Mouse (Mus musculus): Measurements from ENCODE around the gene Eef1akmt4. TPM values are rescaled to one million over a fixed set of nuclear protein-coding genes. Genes with fewer than 3 reads are reported as not detected.
A peak's percentile ranks its signal among the peaks of the same experiment; 100 is the strongest.

Eef1akmt4 gene
- polyA plus RNA-seq, 1 experiment from 2014 or later, result 9.9 TPM

DNA sequence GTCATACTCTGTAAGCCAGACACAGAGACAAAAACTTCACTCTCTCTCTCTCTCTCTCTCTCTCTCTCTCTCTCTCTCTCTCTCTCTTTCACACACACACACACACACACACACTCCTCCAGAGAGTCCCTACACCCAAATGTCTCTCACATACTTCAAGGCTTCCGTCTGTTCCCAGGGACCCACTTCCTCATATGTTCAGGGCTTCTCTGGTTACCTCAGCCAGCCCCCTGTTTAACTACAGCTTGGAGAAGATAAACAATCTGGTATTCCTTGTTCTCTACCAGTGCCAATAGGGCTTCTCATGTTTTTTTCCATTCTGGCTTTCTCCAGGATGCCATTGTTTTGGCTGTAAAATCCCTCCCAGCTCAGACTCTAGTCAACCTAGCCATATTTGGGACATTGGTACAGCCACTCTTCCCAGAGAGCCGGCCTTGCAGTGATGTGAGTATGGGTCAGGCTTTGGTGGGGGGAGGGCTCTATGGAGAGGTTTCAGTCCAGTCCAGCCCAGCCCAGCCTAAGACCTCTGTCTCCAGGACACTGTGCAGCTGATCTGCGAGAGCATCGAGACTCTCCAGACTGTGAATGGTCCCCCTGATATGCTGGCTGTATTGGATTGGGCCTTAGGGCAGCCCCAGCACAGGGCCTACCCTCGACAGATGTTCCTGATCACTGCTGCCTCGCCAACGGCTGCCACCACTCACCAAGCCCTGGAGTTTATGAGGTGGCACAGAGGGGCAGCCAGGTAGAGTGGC, 14.5 kb upstream of the Eef1akmt4 start:
- no peak overlapping the region for H3K4me2 ChIP-seq (ENCODE audit: low read depth, low read length)
- no peak overlapping the region for H3K4me3 ChIP-seq (ENCODE audit: low read depth, low read length)
- H3K27ac ChIP-seq (ENCODE audit: low read depth, low read length), result no peak overlapping the region
- WGBS, result 77% methylated on average over 7 of the region's 7 CpGs
- H3K9me3 ChIP-seq (ENCODE audit: control insufficient read depth, low read length), result no peaks in the 10 kb centered on the region
- ATAC-seq (ENCODE audit: low read depth), result no peak
- H3K27me3 ChIP-seq (ENCODE audit: control insufficient read depth, insufficient read depth, low read length), result peaks cover 10% of the 10 kb centered on the region
- H3K36me3 ChIP-seq (ENCODE audit: control insufficient read depth, insufficient read depth, low read length), result 0 out of 2 replicates have a peak, but pooled peaks cover 3% of the 10 kb centered on the region
- H3K4me1 ChIP-seq (ENCODE audit: control insufficient read depth, insufficient read depth, low read length), result no peaks in the 10 kb centered on the region
- no peak overlapping the region for H3K9ac ChIP-seq (replicated peaks; ENCODE audit: low read depth, low read length)

DNA sequence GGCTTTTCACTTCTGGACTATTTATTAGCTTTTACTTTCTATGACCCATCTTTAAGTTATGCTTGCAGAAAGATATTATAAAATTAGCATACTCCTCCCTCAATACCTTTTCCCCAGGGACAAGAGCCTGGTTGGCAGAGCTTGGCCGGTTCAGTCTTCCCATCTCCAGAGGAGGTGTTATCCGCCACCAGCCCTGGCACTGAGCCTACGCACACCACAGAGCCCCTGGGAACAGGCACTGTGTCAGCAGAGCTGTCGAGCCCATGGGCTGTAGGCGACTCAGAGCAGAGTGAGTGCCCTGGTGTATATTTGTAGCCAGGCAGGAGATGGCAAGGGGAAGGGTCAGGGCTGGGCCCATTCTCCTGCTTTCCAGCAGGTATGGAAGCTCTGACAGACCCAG, 10.9 kb upstream of the Eef1akmt4 start:
- WGBS, result 63% methylated on average over 5 of the region's 5 CpGs
- Histone ChIP-seq H3K4me3 (ENCODE audit: low read depth, low read length) (no peak overlapping the region), H3K36me3 (ENCODE audit: control insufficient read depth, insufficient read depth, low read length) (peaks cover 13% of the 10 kb centered on the region), H3K9me3 (ENCODE audit: control insufficient read depth, low read length) (no peaks in the 10 kb centered on the region), H3K27me3 (ENCODE audit: control insufficient read depth, insufficient read depth, low read length) (no peaks in the 10 kb centered on the region), H3K27ac (ENCODE audit: low read depth, low read length) (no peak overlapping the region), H3K4me2 (ENCODE audit: low read depth, low read length) (no peak overlapping the region), H3K9ac (replicated peaks; ENCODE audit: low read depth, low read length) (no peak overlapping the region), H3K4me1 (ENCODE audit: control insufficient read depth, insufficient read depth, low read length) (no peaks in the 10 kb centered on the region)
- no peak for ATAC-seq (ENCODE audit: low read depth)

DNA sequence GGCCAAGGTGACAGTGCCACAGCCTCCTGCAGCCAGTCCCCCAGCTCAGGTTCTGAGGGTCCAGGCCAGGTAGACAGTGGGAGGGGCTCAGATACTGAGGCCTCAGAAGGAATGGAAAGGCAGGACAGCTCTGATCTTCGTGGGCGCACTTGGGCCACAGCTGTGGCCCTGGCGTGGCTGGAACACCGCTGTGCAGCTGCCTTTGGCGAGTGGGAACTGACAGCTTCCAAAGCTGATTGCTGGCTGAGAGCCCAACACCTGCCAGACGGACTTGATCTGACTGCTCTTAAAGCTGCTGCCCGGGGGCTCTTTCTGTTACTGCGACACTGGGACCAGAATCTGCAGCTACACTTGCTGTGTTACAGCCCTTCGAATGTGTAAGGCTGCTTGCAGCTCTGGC, 6.7 kb upstream of the Eef1akmt4 start:
- Histone ChIP-seq H3K4me2 (ENCODE audit: low read depth, low read length) (no peak overlapping the region), H3K9me3 (ENCODE audit: control insufficient read depth, low read length) (no peaks in the 10 kb centered on the region), H3K4me1 (ENCODE audit: control insufficient read depth, insufficient read depth, low read length) (peaks cover 6% of the 10 kb centered on the region), H3K36me3 (ENCODE audit: control insufficient read depth, insufficient read depth, low read length) (peaks cover 25% of the 10 kb centered on the region), H3K9ac (replicated peaks; ENCODE audit: low read depth, low read length) (no peak overlapping the region), H3K4me3 (ENCODE audit: low read depth, low read length) (no peak overlapping the region), H3K27me3 (ENCODE audit: control insufficient read depth, insufficient read depth, low read length) (no peaks in the 10 kb centered on the region), H3K27ac (ENCODE audit: low read depth, low read length) (no peak overlapping the region)
- peak; percentile 26; the same call in 1 of the 2 replicates for ATAC-seq (ENCODE audit: low read depth)
- WGBS, result 53% methylated on average over 9 of the region's 9 CpGs

DNA sequence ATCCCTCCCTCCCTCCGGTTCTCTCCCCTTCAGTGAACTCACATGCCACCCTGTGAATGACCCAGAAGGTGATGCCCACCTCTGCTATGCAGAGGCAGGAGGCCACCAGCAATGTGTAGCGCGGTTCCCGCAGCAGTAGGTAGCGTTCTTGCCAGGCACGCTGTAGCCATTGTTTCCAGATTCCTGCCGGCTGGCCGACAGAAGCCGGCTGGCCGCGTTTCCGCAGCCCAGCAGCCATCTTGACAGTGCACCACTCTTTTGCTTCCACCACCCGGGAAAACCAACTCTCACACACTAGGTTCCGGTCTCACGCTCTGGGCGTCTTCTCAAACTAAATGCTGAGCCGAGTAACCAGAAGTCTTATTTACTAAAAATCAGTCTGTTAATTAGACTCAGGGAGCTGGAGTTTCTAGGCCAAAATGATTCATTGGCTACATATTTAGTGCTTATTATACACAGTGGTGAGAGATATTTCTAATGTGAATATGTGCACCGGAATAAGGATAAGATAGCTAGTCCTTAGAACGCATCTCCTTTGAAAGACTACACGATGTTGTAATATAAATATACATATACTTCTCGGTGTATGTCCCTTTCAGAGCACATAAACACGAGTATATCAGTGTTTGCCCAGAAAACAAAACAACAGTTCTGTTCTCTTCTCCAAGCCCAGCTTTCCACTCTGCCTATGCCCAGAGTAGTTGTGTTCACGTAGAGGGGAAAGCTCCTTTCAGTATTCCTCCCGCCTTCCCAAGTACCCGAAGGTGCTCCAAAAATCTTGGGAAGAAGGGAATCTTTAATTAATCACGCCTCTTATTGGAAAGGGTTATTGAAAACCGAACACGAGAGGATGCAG, 664 bp upstream of the Eef1akmt4 start:
- Histone ChIP-seq H3K4me3 (ENCODE audit: low read depth, low read length) (peak overlapping the region; percentile 77), H3K4me1 (ENCODE audit: control insufficient read depth, insufficient read depth, low read length) (peaks cover 17% of the 10 kb centered on the region), H3K4me2 (ENCODE audit: low read depth, low read length) (peak overlapping the region; percentile 93), H3K27ac (ENCODE audit: low read depth, low read length) (peak overlapping the region; percentile 83), H3K9ac (replicated peaks; ENCODE audit: low read depth, low read length) (peak overlapping the region; percentile 76), H3K36me3 (ENCODE audit: control insufficient read depth, insufficient read depth, low read length) (peaks cover 10% of the 10 kb centered on the region), H3K27me3 (ENCODE audit: control insufficient read depth, insufficient read depth, low read length) (no peaks in the 10 kb centered on the region), H3K9me3 (ENCODE audit: control insufficient read depth, low read length) (no peaks in the 10 kb centered on the region)
- peak; percentile 73 for ATAC-seq (ENCODE audit: low read depth)
- under 1% methylated on average over 28 of the region's 28 CpGs for WGBS

GRCm38 (mm10) chr16:20619541-20620398, 8.4 kb downstream of the Eef1akmt4 start:
- no peaks in the 10 kb centered on the region for H3K36me3 ChIP-seq (ENCODE audit: control insufficient read depth, insufficient read depth, low read length)
- H3K4me3 ChIP-seq (ENCODE audit: low read depth, low read length), result peak overlapping the region; percentile 78
- peak; percentile 36 for ATAC-seq (ENCODE audit: low read depth)
- no peaks in the 10 kb centered on the region for H3K27me3 ChIP-seq (ENCODE audit: control insufficient read depth, insufficient read depth, low read length)
- H3K9ac ChIP-seq (replicated peaks; ENCODE audit: low read depth, low read length), result peak overlapping the region; percentile 78
- no peaks in the 10 kb centered on the region for H3K9me3 ChIP-seq (ENCODE audit: control insufficient read depth, low read length)
- peaks cover 8% of the 10 kb centered on the region; the same call in 1 of the 2 replicates for H3K4me1 ChIP-seq (ENCODE audit: control insufficient read depth, insufficient read depth, low read length)
- H3K4me2 ChIP-seq (ENCODE audit: low read depth, low read length), result peak overlapping the region; percentile 89
- 1% methylated on average over 64 of the region's 83 CpGs for WGBS
- H3K27ac ChIP-seq (ENCODE audit: low read depth, low read length), result peak overlapping the region; percentile 97

DNA sequence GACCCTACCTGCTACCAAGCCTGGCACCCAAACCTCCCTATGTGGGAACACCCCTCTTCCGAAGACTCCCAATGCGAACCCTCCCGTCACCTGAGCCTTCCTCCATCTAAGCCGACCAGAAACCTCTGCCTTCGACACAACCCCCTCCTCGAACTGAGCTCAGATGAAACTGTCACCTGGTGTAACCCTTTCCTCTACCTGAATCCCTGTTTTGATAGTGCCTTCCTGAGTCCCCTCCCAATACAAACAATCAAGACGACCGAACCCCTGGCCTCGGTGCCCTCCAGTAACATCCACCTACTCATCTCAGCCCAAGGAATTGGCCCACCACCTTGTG, 9.0 kb downstream of the Eef1akmt4 start:
- Histone ChIP-seq H3K4me1 (ENCODE audit: control insufficient read depth, insufficient read depth, low read length) (peaks cover 8% of the 10 kb centered on the region; the same call in 1 of the 2 replicates), H3K27me3 (ENCODE audit: control insufficient read depth, insufficient read depth, low read length) (no peaks in the 10 kb centered on the region), H3K4me3 (ENCODE audit: low read depth, low read length) (peak overlapping the region; percentile 78), H3K27ac (ENCODE audit: low read depth, low read length) (peak overlapping the region; percentile 97), H3K9ac (replicated peaks; ENCODE audit: low read depth, low read length) (peak overlapping the region; percentile 78), H3K9me3 (ENCODE audit: control insufficient read depth, low read length) (no peaks in the 10 kb centered on the region), H3K4me2 (ENCODE audit: low read depth, low read length) (peak overlapping the region; percentile 89), H3K36me3 (ENCODE audit: control insufficient read depth, insufficient read depth, low read length) (no peaks in the 10 kb centered on the region)
- 1% methylated on average over 9 of the region's 9 CpGs for WGBS
- peak; percentile 3; the same call in 1 of the 2 replicates for ATAC-seq (ENCODE audit: low read depth)

DNA sequence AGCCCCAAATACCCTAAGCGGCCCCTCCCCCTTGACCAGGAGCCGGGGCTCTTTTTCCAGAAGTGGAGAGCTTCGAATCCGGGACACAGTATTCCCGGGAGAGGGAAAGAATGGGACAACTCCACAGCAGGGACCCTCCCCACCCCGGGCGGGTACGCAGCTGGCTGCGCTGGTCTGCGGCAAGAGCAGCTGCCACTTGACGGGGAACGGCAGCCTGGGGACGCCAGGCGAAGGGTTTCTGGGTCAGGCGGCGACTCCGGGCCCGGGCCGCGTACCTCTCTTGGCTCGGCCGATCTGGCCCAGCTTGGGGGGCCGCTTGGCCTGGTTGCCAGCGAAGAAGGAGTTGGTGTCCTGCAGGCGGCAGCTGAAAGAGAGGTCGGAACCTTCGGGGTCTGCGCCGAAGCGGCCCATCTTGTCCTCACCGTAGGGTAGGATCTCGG, 9.4 kb downstream of the Eef1akmt4 start:
- Histone ChIP-seq H3K4me2 (ENCODE audit: low read depth, low read length) (peak overlapping the region; percentile 89), H3K36me3 (ENCODE audit: control insufficient read depth, insufficient read depth, low read length) (no peaks in the 10 kb centered on the region), H3K9ac (replicated peaks; ENCODE audit: low read depth, low read length) (peak overlapping the region; percentile 78), H3K4me3 (ENCODE audit: low read depth, low read length) (peak overlapping the region; percentile 78), H3K9me3 (ENCODE audit: control insufficient read depth, low read length) (no peaks in the 10 kb centered on the region), H3K4me1 (ENCODE audit: control insufficient read depth, insufficient read depth, low read length) (peaks cover 8% of the 10 kb centered on the region; the same call in 1 of the 2 replicates), H3K27ac (ENCODE audit: low read depth, low read length) (peak overlapping the region; percentile 97), H3K27me3 (ENCODE audit: control insufficient read depth, insufficient read depth, low read length) (no peaks in the 10 kb centered on the region)
- peak; percentile 18; the same call in 1 of the 2 replicates for ATAC-seq (ENCODE audit: low read depth)
- WGBS, result 1% methylated on average over 32 of the region's 32 CpGs

DNA sequence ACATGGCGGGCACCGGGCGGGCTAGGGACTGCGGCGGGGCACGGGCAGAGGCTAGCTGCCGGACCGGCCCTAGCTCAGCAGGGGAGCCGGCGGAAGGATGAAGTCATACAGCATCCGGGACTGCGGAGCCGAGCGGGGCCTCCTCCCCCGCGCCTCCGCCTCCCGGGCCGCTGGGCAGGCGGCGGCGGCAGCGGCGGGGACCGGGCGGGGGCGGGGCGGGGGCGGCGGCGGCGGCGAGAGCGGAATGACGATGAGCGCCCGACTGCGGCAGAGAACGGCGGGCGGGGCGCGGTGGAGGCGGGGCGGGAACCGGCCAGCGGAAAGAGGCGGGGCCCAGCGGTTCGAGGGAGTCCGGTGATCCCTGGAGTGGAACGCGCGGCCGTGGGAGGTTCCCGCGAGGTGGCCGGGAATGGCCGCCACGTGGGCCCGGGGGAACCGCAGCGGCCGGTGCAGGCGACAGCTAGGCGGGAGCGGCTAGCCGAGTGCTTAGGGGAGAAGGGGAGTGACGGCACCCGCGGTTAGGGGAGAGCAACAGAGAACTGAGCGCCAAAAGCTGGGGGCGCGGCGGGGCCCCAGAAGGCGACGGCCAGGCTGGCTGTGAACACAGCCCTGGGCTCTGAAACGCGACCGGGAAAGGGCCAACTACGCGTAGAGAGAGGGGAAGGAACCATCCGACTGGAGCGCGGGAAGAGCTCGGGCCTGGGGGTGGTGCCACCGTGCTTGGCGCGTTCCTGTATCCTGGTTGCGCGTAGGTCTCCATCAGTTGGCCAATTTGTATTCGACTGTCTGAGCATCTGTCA, 10.0 kb downstream of the Eef1akmt4 start, which contains the start of gene Camk2n2:
Camk2n2 (minus strand) TSS at position 97 of the 800 bp plus-strand sequence.
- no peaks in the 10 kb centered on the region for H3K9me3 ChIP-seq (ENCODE audit: control insufficient read depth, low read length)
- 1% methylated on average over 63 of the region's 92 CpGs for WGBS
- peak within 1 kb of the TSS; percentile 78 for H3K4me3 ChIP-seq (ENCODE audit: low read depth, low read length)
- no peaks in the 10 kb centered on the region for H3K27me3 ChIP-seq (ENCODE audit: control insufficient read depth, insufficient read depth, low read length)
- ATAC-seq (ENCODE audit: low read depth), result peak; percentile 44
- peak within 1 kb of the TSS; percentile 89 for H3K4me2 ChIP-seq (ENCODE audit: low read depth, low read length)
- H3K36me3 ChIP-seq (ENCODE audit: control insufficient read depth, insufficient read depth, low read length), result no peaks in the 10 kb centered on the region
- H3K27ac ChIP-seq (ENCODE audit: low read depth, low read length), result peak within 1 kb of the TSS; percentile 97
- peak within 1 kb of the TSS; percentile 78 for H3K9ac ChIP-seq (replicated peaks; ENCODE audit: low read depth, low read length)
- H3K4me1 ChIP-seq (ENCODE audit: control insufficient read depth, insufficient read depth, low read length), result peaks cover 8% of the 10 kb centered on the region; the same call in 1 of the 2 replicates
